Mouse (Mus musculus): ENCODE results near the gene E030025P04Rik. TPM values are rescaled to one million over a fixed set of nuclear protein-coding genes. Genes with fewer than 3 reads are reported as not detected.

The E030025P04Rik gene
- total RNA-seq (2023) = not detected

GRCm38 (mm10) chr11:109144236-109144635 lies at the start of gene E030025P04Rik:
Gene E030025P04Rik (minus strand): TSS chr11:109144369.

Other genes with a start within 250 kb of the E030025P04Rik start
- gene Axin2, start 224.0 kb downstream of the E030025P04Rik start, total RNA-seq (2023) = 47.0 TPM
- gene Rgs9, start 153.8 kb upstream of the E030025P04Rik start, total RNA-seq (2023) = 0.97 TPM
- 193 TPM for gene Gna13, start 218.5 kb upstream of the E030025P04Rik start, total RNA-seq (2023)

All from CD4-positive naive resting alpha-beta T cell, adult 76 days (primary cell).